Mouse (Mus musculus) midbrain, embryonic 13.5 days (tissue): ENCODE data around the gene Gp6. TPM values are rescaled to one million over a fixed set of nuclear protein-coding genes. Genes with fewer than 3 reads are reported as not detected.

Experiments used
- ATAC-seq: fragments of 200-750 bp; cut with Nextera tagmentation; 2 replicates; pipeline ENCODE4 v1.8.0; 2017; ENCODE audit warnings: mild to moderate bottlenecking, moderate TSS enrichment, moderate library complexity
- H3K27ac ChIP-seq: fragments of 300-500 bp; sonication (generic); 2 replicates; pipeline ENCODE4 v1.5.1; 2015; ENCODE audit warnings: inconsistent platforms, mild to moderate bottlenecking, moderate library complexity
- H3K27me3 ChIP-seq: fragments of 300-500 bp; sonication (generic); 2 replicates; pipeline ENCODE4 v1.6.1; 2015; ENCODE audit warnings: mild to moderate bottlenecking, inconsistent platforms
- H3K36me3 ChIP-seq: fragments of 300-500 bp; sonication (generic); 2 replicates; pipeline ENCODE4 v1.6.1; 2015; ENCODE audit warnings: mild to moderate bottlenecking, inconsistent platforms
- H3K4me1 ChIP-seq: fragments of 300-500 bp; sonication (generic); replicated peaks from 2 replicates; pipeline ENCODE4 v1.6.1; 2015; ENCODE audit warnings: inconsistent platforms
- H3K4me2 ChIP-seq: fragments of 300-500 bp; sonication (generic); replicated peaks from 2 replicates; pipeline ENCODE4 v1.6.1; 2015; ENCODE audit warnings: moderate library complexity, mild to moderate bottlenecking, inconsistent platforms
- H3K4me3 ChIP-seq: fragments of 300-500 bp; sonication (generic); replicated peaks from 2 replicates; pipeline ENCODE4 v1.5.1; 2015; ENCODE audit warnings: mild to moderate bottlenecking, inconsistent platforms
- H3K9ac ChIP-seq: fragments of 300-500 bp; sonication (generic); replicated peaks from 2 replicates; pipeline ENCODE4 v1.6.1; 2015; ENCODE audit warnings: mild to moderate bottlenecking, inconsistent platforms
- H3K9me3 ChIP-seq: fragments of 300-500 bp; sonication (generic); 2 replicates; pipeline ENCODE4 v1.6.1; 2016; ENCODE audit warnings: mild to moderate bottlenecking, inconsistent platforms
- WGBS: fragments of 180-500 bp; shearing (Covaris S2); methylation state at CpG from one replicate; pipeline ENCODE4 v1.1.7; 2015; 5-methylcytosine and 5-hydroxymethylcytosine counted together
- microRNA-seq: library from miRNA; unstranded; fragments of <30 nt; microRNA quantifications from one replicate; pipeline ENCODE4, GENCODE M21; 2016
- polyA plus RNA-seq: library from polyadenylated mRNA; unstranded; fragments of >200 nt; fragmentation: Nextera tagmentation; extraction: Ambion mirVana; gene quantifications from 2 replicates; pipeline ENCODE4 v1.2.1, GENCODE M21; 2015

Gp6 gene
- polyA plus RNA-seq, 1 experiment from 2014 or later = 0.09 TPM

- 87% methylated on average over 7 of the region's 7 CpGs for WGBS
- no peak for ATAC-seq
- Histone ChIP-seq H3K4me3 (no peak overlapping the region), H3K27ac (no peak overlapping the region), H3K4me1 (no peaks in the 10 kb centered on the region), H3K27me3 (no peaks in the 10 kb centered on the region), H3K36me3 (no peaks in the 10 kb centered on the region), H3K9me3 (no peaks in the 10 kb centered on the region), H3K4me2 (no peak overlapping the region), H3K9ac (no peak overlapping the region)
Observed at GRCm38 (mm10) chr7:4373521-4373920, 24.0 kb downstream of the Gp6 start.

- Histone ChIP-seq H3K9ac (no peak within 1 kb of the TSS), H3K27ac (no peak within 1 kb of the TSS), H3K27me3 (no peaks in the 10 kb centered on the region), H3K9me3 (no peaks in the 10 kb centered on the region), H3K4me1 (no peaks in the 10 kb centered on the region), H3K4me2 (no peak within 1 kb of the TSS), H3K4me3 (no peak within 1 kb of the TSS), H3K36me3 (no peaks in the 10 kb centered on the region)
- ATAC-seq = no peak
Observed at GRCm38 (mm10) chr7:4337509-4337908, 60.0 kb downstream of the Gp6 start, which contains the start of gene Ncr1. TSS of gene Ncr1 (plus strand) at chr7:4337724.

GRCm38 (mm10) chr7:4323301-4323700, 74.2 kb downstream of the Gp6 start:
- Histone ChIP-seq H3K9ac (no peak overlapping the region), H3K4me2 (no peak overlapping the region), H3K27ac (no peak overlapping the region), H3K9me3 (no peaks in the 10 kb centered on the region), H3K4me3 (no peak overlapping the region), H3K27me3 (no peaks in the 10 kb centered on the region), H3K36me3 (no peaks in the 10 kb centered on the region), H3K4me1 (no peaks in the 10 kb centered on the region)
- no peak for ATAC-seq
- 68% methylated on average over 2 of the region's 2 CpGs for WGBS

Small RNA genes within 50 kb of the gene (microRNA-seq; reads per million reads assigned to microRNA genes)
- not detected for gene Gm24605
- gene Gm24752 = not detected
- not detected for gene Gm25349

Other genes starting within 250 kb of the Gp6 start
- gene Leng9, start 247.4 kb downstream of the Gp6 start, polyA plus RNA-seq = 4.0 and 4.4 TPM in 2 replicates
- 5.1 and 5.2 TPM in 2 replicates for gene Cdc42ep5, start 232.9 kb downstream of the Gp6 start, polyA plus RNA-seq
- gene Lilra5, start 160.0 kb downstream of the Gp6 start, polyA plus RNA-seq = not detected in 2 replicates
- gene Ncr1, start 60.0 kb downstream of the Gp6 start, polyA plus RNA-seq = not detected in 2 replicates
- gene Rdh13, start 47.9 kb upstream of the Gp6 start, polyA plus RNA-seq = 37.9 and 41.6 TPM in 2 replicates
- 5.5 and 8.2 TPM in 2 replicates for gene Eps8l1, start 62.9 kb upstream of the Gp6 start, polyA plus RNA-seq
- gene Ppp1r12c, start 103.9 kb upstream of the Gp6 start, polyA plus RNA-seq = 34.9 and 51.9 TPM in 2 replicates
- 5.4 and 6.3 TPM in 2 replicates for gene Tnnt1, start 118.6 kb upstream of the Gp6 start, polyA plus RNA-seq
- gene Tnni3, start 126.5 kb upstream of the Gp6 start, polyA plus RNA-seq = 1.4 and 2.3 TPM in 2 replicates
- 1.5 and 2.3 TPM in 2 replicates for gene Dnaaf3, start 134.7 kb upstream of the Gp6 start, polyA plus RNA-seq
- gene Syt5, start 149.8 kb upstream of the Gp6 start, polyA plus RNA-seq = 92.2 and 97.8 TPM in 2 replicates
- 0.35 and 0.67 TPM in 2 replicates for gene Ptprh, start 206.3 kb upstream of the Gp6 start, polyA plus RNA-seq
- gene Tmem86b, start 233.7 kb upstream of the Gp6 start, polyA plus RNA-seq = 3.8 and 3.9 TPM in 2 replicates